Mouse (Mus musculus) liver, embryonic 14.5 days (tissue): ENCODE measurements around the gene Cfl1.

ENCODE experiments used
- CTCF ChIP-seq: IDR thresholded peaks from 2 replicates; pipeline ENCODE4 v1.5.1; 2016; ENCODE audit warnings: antibody characterized with exemption, low read depth, control low read depth
- EP300 ChIP-seq: IDR thresholded peaks from 2 replicates; pipeline ENCODE4 v1.6.1; 2016; ENCODE audit warnings: antibody characterized with exemption, low read depth

DNA sequence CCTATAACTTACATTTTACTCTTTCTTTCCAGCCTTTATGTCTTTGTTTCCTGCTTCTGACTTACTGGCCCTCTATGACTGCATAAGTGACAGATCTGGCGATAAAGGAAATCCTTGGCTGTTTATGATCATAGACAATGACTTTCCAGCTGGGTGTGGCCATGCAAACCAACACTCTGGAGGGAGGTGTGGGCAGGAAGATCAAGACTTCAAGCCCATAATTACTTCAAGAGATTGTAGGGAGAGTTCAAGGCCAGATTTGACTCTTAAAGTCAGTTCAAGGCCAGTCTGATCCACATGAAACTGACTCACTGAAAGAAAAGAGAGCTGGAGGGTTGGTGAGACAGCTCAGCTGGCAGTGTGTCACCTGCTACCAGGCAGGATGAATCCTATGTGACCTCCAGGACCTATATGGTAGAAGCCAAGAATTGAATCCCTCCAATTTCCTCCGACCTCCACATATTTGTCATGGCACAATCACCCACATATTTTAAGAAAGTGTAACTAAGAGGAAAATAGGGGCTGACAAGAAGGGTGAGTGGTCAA lies 10.1 kb downstream of the Cfl1 start:
- no peak for TF ChIP-seq EP300
- TF ChIP-seq CTCF: no peak
